Mouse (Mus musculus) heart, postnatal 0 days (tissue): ENCODE measurements around the gene Slc2a4.

Experiments
- CTCF ChIP-seq: IDR thresholded peaks from 2 replicates; pipeline ENCODE4 v1.5.1; 2016; ENCODE audit warnings: antibody characterized with exemption, control low read depth, low read depth
- EP300 ChIP-seq: IDR thresholded peaks from 2 replicates; pipeline ENCODE4 v1.6.1; 2016; ENCODE audit warnings: antibody characterized with exemption, low read depth

DNA sequence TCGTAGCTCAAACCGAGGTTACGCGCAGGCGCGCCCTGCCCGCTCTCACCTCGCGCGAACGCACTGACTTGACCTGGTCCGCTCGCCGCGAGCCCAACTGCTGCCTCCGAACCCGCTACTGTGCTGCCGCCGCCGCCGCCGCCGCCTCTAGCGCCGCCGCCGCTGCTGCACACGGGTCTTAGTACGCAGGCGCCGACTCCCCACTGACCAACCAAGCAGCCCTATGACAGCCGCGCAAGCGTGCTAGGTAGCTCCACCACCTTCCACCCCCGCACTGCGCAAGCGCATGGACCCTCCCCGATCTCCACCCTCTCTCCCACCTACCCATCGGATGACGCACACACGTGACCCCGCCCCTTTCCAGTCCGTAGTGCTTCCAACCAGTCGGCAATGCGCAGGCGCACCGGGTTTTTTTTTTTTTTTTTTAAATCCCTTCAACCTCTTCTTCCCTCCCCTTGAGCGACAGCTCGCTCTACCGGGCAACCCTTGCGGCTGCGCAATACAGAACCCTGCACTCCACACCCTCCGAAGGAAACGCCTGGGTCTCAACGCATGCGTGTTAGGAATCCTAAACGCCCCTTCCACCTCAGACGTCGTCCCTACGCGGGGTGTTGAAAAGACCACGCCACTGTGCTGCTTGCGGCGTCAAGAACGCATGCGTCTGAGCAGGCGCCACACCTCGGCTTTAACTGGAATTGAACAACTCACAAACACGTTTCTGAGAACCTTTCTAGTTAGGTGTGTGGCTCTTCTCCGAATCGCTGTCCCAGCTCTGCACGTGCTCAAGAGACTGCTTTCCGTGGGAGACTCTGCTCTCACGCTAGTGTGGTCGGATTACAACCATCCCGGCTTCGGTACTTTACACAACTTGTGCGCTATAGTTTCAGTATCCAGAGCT is 26.6 kb downstream of the Slc2a4 start, which contains the start of gene Eif5a:
- peak; percentile 53 for TF ChIP-seq CTCF
- 0 out of 2 replicates have a peak, but pooled peaks have one; percentile 61 for TF ChIP-seq EP300
